In the genomic region with DNA sequence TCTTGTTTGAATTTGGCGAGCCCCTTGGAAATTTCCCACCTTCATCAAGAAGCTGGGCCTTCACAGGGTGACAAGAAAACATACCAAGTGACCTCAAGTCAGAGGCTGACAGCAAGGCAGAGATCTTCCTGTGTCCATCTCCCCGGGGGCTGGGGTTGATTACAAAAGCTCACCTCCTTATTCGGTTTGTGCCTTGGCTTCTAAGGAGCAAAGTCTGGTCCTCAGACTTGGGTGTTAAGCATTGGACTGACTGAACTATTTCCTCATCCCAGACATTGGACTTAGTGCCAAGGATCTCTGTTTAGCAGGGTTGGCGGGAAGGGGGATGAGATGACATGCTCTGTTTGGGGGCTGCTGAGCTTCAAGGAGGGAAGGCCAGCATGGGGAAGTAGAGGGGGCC, we compare ENCODE assay signal across 13 mouse cellular contexts. TPM values are rescaled to one million over a fixed set of nuclear protein-coding genes. Genes with fewer than 3 reads are reported as not detected.
"Had no signal": no experiment of that assay in that cellular context is flagged by ENCODE, and none has a peak within 500 bp of the region (broad histone marks: within the 10 kb centered on the region; RNA-seq: fewer than 3 reads in every experiment).

No protein-coding gene starts in this region.

RNA-seq across cellular contexts. Expression of a gene that starts 2.8 kb away (rescaled TPM):
- total RNA-seq: layer of hippocampus, adult 2 months; layer of hippocampus, postnatal 25 days; left cerebral cortex, adult 18-20 months; left cerebral cortex, postnatal 25 days; megakaryocyte progenitor cell, adult 5-6 weeks; megakaryocyte-erythroid progenitor cell, adult 5-6 weeks; midbrain, postnatal 0 days had no signal
- polyA plus RNA-seq: limb, embryonic 10.5 days; midbrain, embryonic 11.5 days; midbrain, embryonic 14.5 days; midbrain, postnatal 0 days; neural tube, embryonic 11.5 days; urinary bladder, adult 2 months had no signal

RNA-seq across cellular contexts. Expression of a gene that starts 30.4 kb away (rescaled TPM):
- total RNA-seq: layer of hippocampus, adult 2 months; layer of hippocampus, postnatal 25 days; left cerebral cortex, adult 18-20 months; left cerebral cortex, postnatal 25 days; megakaryocyte progenitor cell, adult 5-6 weeks; megakaryocyte-erythroid progenitor cell, adult 5-6 weeks; midbrain, postnatal 0 days had no signal
- polyA plus RNA-seq: limb, embryonic 10.5 days; midbrain, embryonic 11.5 days; midbrain, embryonic 14.5 days; midbrain, postnatal 0 days; neural tube, embryonic 11.5 days; urinary bladder, adult 2 months had no signal

RNA-seq across cellular contexts. Expression of a gene that starts 44.1 kb away (rescaled TPM):
- total RNA-seq: layer of hippocampus, adult 2 months; layer of hippocampus, postnatal 25 days; left cerebral cortex, adult 18-20 months; left cerebral cortex, postnatal 25 days; megakaryocyte progenitor cell, adult 5-6 weeks; megakaryocyte-erythroid progenitor cell, adult 5-6 weeks; midbrain, postnatal 0 days had no signal
- polyA plus RNA-seq: limb, embryonic 10.5 days; limb, embryonic 13.5 days; midbrain, embryonic 11.5 days; midbrain, embryonic 14.5 days; midbrain, postnatal 0 days; neural tube, embryonic 11.5 days; urinary bladder, adult 2 months had no signal
